Mouse (Mus musculus): ENCODE measurements around the gene Gm28308. TPM values are rescaled to one million over a fixed set of nuclear protein-coding genes. Genes with fewer than 3 reads are reported as not detected.

Gm28308 gene
- polyA plus RNA-seq, 1 experiment, result not detected

GRCm38 (mm10) chr6:52115899-52116298 lies 97.2 kb downstream of the Gm28308 start:
- Histone ChIP-seq H3K4me3 (replicated peaks; ENCODE audit: insufficient read depth, low read depth, low read length) (no peak overlapping the region), H3K27me3 (ENCODE audit: control insufficient read depth, insufficient read depth, low read length) (no peaks in the 10 kb centered on the region), H3K27ac (ENCODE audit: insufficient read depth, low read length) (no peak overlapping the region), H3K4me1 (ENCODE audit: control insufficient read depth, insufficient read depth, low read length) (no peaks in the 10 kb centered on the region)
- no peak for DNase-seq
- TF ChIP-seq CTCF (IDR thresholded peaks at IDR 0.05; ENCODE audit: borderline replicate concordance, insufficient read depth, low read depth, low read length) (no peak), POLR2A (IDR thresholded peaks at IDR 0.05; ENCODE audit: borderline replicate concordance, insufficient read depth, low read length) (no peak)
- 35% methylated on average over 5 of the region's 5 CpGs for WGBS

Other genes with a start within 250 kb of the Gm28308 start
- 13.7 and 19.2 TPM in 2 replicates for gene Skap2, start 200.8 kb downstream of the Gm28308 start, polyA plus RNA-seq (2012; rRNA removed)
- gene Hoxa1, start 55.0 kb downstream of the Gm28308 start, polyA plus RNA-seq (2012; rRNA removed), result 0.65 and 0.80 TPM in 2 replicates
- gene Hoxa2, start 48.5 kb downstream of the Gm28308 start, polyA plus RNA-seq (2012; rRNA removed), result 1.8 and 2.8 TPM in 2 replicates
- 0.16 and 0.18 TPM in 2 replicates for gene 5730596B20Rik, start 35.8 kb downstream of the Gm28308 start, polyA plus RNA-seq (2012; rRNA removed)
- gene Hoxa4, start 21.6 kb downstream of the Gm28308 start, polyA plus RNA-seq (2012; rRNA removed), result 4.1 and 5.1 TPM in 2 replicates
- gene Hoxa5, start 8.8 kb downstream of the Gm28308 start, polyA plus RNA-seq (2012; rRNA removed), result 4.6 and 6.0 TPM in 2 replicates
- gene Hoxa6, start 4.6 kb downstream of the Gm28308 start, polyA plus RNA-seq (2012; rRNA removed), result 0.13 and 0.46 TPM in 2 replicates
- gene Hoxa3, start within 50 bp of the Gm28308 start, polyA plus RNA-seq (2012; rRNA removed), result 2.1 and 2.2 TPM in 2 replicates
- 0.07 and 0.16 TPM in 2 replicates for gene Hoxa7, start 8.5 kb upstream of the Gm28308 start, polyA plus RNA-seq (2012; rRNA removed)
- gene Hoxa9, start 17.8 kb upstream of the Gm28308 start, polyA plus RNA-seq (2012; rRNA removed), result not detected in 2 replicates
- not detected in 2 replicates for gene Hoxa10, start 27.5 kb upstream of the Gm28308 start, polyA plus RNA-seq (2012; rRNA removed)
- gene Hoxa11, start 32.5 kb upstream of the Gm28308 start, polyA plus RNA-seq (2012; rRNA removed), result not detected in 2 replicates
- gene Hoxa13, start 47.5 kb upstream of the Gm28308 start, polyA plus RNA-seq (2012; rRNA removed), result not detected in 2 replicates
- gene Evx1, start 100.2 kb upstream of the Gm28308 start, polyA plus RNA-seq (2012; rRNA removed), result 0.68 and 0.84 TPM in 2 replicates

All from cerebellum, adult 2 months (tissue).